ENCODE assay signal across 18 mouse cellular contexts in the genomic region with DNA sequence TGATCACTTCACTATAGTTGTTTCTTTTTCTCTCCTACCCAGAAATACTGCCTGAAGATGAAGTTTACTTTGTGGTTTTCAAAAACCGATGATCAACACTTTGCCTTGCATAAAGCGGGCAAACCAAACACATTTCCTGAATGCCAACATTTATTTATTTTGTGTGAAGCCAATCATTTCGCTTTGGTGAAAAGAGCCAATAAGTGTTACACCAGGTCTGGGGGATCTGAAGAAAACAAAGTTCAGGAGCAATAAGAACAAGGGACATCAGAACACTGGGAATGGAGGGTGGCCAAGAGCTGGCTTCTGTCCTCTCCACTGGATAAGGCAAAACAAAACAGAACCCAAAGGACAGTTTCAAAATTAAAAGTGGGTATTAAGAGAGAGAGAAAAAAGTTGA. TPM values are rescaled to one million over a fixed set of nuclear protein-coding genes. Genes with fewer than 3 reads are reported as not detected.
DNase-seq lines count a peak whose midpoint lies in the region; ATAC-seq and TF ChIP-seq lines count a peak whose summit lies in the region.
"Had no signal": no experiment of that assay in that cellular context is flagged by ENCODE, and none has a peak within 500 bp of the region (broad histone marks: within the 10 kb centered on the region; RNA-seq: fewer than 3 reads in every experiment).

No protein-coding gene starts in this region.

- peak overlapping the region; percentile 100 for H3K9ac ChIP-seq in midbrain, embryonic 13.5 days (replicated peaks)
- H3K9ac ChIP-seq: embryonic facial prominence, embryonic 13.5 days; liver, embryonic 13.5 days had no signal

- peaks cover 56% of the 10 kb centered on the region for H3K27me3 ChIP-seq in hindbrain, embryonic 10.5 days (ENCODE audit: insufficient read depth, poor library complexity, severe bottlenecking)
- no peaks in the 10 kb centered on the region for H3K27me3 ChIP-seq in midbrain, embryonic 13.5 days

- peak overlapping the region; percentile 99 for H3K4me2 ChIP-seq in midbrain, embryonic 13.5 days (replicated peaks)
- H3K4me2 ChIP-seq: embryonic facial prominence, embryonic 13.5 days; liver, embryonic 13.5 days had no signal

- intact Hi-C loops in left cerebral cortex, adult 2 months (cut with DNase I) = loop anchor here (5.0 kb wide), 1 partner anchor 1342 kb away; no protein-coding TSS in a partner anchor
- intact Hi-C loops in gastrocnemius, postnatal 14 days (cut with DNase I; ENCODE audit: low total_unique reads) = no loop called here

- peaks cover 13% of the 10 kb centered on the region; the same call in 1 of the 2 replicates for H3K36me3 ChIP-seq in hindbrain, embryonic 10.5 days
- H3K36me3 ChIP-seq in midbrain, embryonic 13.5 days = no peaks in the 10 kb centered on the region
- H3K36me3 ChIP-seq: embryonic facial prominence, embryonic 13.5 days; G1E; liver, embryonic 13.5 days had no signal

- no peak for ATAC-seq in midbrain, embryonic 13.5 days
- no peak for ATAC-seq in CD4-positive, CD25-positive, alpha-beta regulatory T cell, adult 4 months
- ATAC-seq: intestine, embryonic 16.5 days had no signal

- no peak for TF ChIP-seq CTCF in left cerebral cortex, adult 2 months (IDR thresholded peaks at IDR 0.05)

- DNase-seq in left cerebral cortex, adult 2 months (ENCODE audit: extremely low spot score in 1 of 2, low spot score in 2 of 2) = no peak
- DNase-seq in left cerebral cortex, adult 9 months (ENCODE audit: low spot score in 2 of 2) = no peak
- DNase-seq in hindbrain, embryonic 10.5 days (ENCODE audit: low spot score) = no peak
- DNase-seq in spleen, postnatal 10 days (ENCODE audit: low spot score in 2 of 2) = no peak
- no peak for DNase-seq in ovary, adult 18-20 months (ENCODE audit: low spot score)
- no peak for DNase-seq in gastrocnemius, postnatal 14 days
- DNase-seq: B cell, adult 2 months; cerebellum, adult 8-10 months; heart, adult 11 months; heart, postnatal 10 days; kidney, postnatal 4 days; liver, embryonic 13.5 days; lung, postnatal 10 days had no signal

- WGBS in hindbrain, embryonic 10.5 days = 4% methylated on average over 3 of the region's 3 CpGs
- WGBS in midbrain, embryonic 13.5 days = 2% methylated on average over 3 of the region's 3 CpGs

- H3K4me3 ChIP-seq in left cerebral cortex, adult 2 months = peak overlapping the region; percentile 52
- H3K4me3 ChIP-seq in hindbrain, embryonic 10.5 days = peak overlapping the region; percentile 82
- H3K4me3 ChIP-seq in midbrain, embryonic 13.5 days (replicated peaks) = peak overlapping the region; percentile 98
- H3K4me3 ChIP-seq: embryonic facial prominence, embryonic 13.5 days; liver, embryonic 13.5 days had no signal

- H3K4me1 ChIP-seq in hindbrain, embryonic 10.5 days (replicated peaks) = peaks cover 14% of the 10 kb centered on the region
- H3K4me1 ChIP-seq in midbrain, embryonic 13.5 days (replicated peaks) = peaks cover 20% of the 10 kb centered on the region

- peak overlapping the region; percentile 73; the same call in 1 of the 2 replicates for H3K27ac ChIP-seq in left cerebral cortex, adult 2 months
- H3K27ac ChIP-seq in hindbrain, embryonic 10.5 days = peak overlapping the region; percentile 99
- peak overlapping the region; percentile 100 for H3K27ac ChIP-seq in midbrain, embryonic 13.5 days
- H3K27ac ChIP-seq: embryonic facial prominence, embryonic 13.5 days; liver, embryonic 13.5 days had no signal

- no peaks in the 10 kb centered on the region for H3K9me3 ChIP-seq in hindbrain, embryonic 10.5 days
- no peaks in the 10 kb centered on the region for H3K9me3 ChIP-seq in midbrain, embryonic 13.5 days
- H3K9me3 ChIP-seq: embryonic facial prominence, embryonic 13.5 days; liver, embryonic 13.5 days had no signal

RNA-seq across cellular contexts. Expression of gene Pou3f2, which starts 2.4 kb away (rescaled TPM):
- 10 to 100 TPM; 27.2 TPM for total RNA-seq in left cerebral cortex, adult 2 months (2021)
- polyA plus RNA-seq in hindbrain, embryonic 10.5 days (2016; fragmentation: Nextera tagmentation; extraction: Ambion mirVana) = 44.0 and 45.4 TPM in 2 replicates
- polyA plus RNA-seq in midbrain, embryonic 13.5 days (2015; fragmentation: Nextera tagmentation; extraction: Ambion mirVana) = 69.3 and 80.0 TPM in 2 replicates
- total RNA-seq in gastrocnemius, postnatal 14 days (2021) = under 1 TPM; 0.13 to 0.14 TPM
- under 1 TPM in 1 of 2 experiments, not detected in 1; 0.20 TPM for polyA plus RNA-seq in CD4-positive, CD25-positive, alpha-beta regulatory T cell, adult 4 months (2017; shearing (Covaris generic))
- total RNA-seq: heart, postnatal 10 days had no signal
- polyA plus RNA-seq: G1E; intestine, embryonic 16.5 days had no signal

Comparison
In these comparisons a context has a peak if more than half of its experiments do, and no peak if none do; other contexts are left out.
1. RNA of gene Pou3f2, which starts 2.4 kb away (polyA plus RNA-seq): 69.3 to 80.0 TPM in midbrain, embryonic 13.5 days and 44.0 to 45.4 TPM in hindbrain, embryonic 10.5 days; 0.20 TPM in CD4-positive, CD25-positive, alpha-beta regulatory T cell, adult 4 months; every median in the first group is over 10 times any median in the second.
2. Peak in every context shown above with its lines, with median percentiles within 50 percentile points of each other: H3K27ac ChIP-seq and H3K4me3 ChIP-seq.